Mouse (Mus musculus) lung, embryonic 14.5 days (tissue): Measurements from ENCODE around the gene Pcnx4. TPM values are rescaled to one million over a fixed set of nuclear protein-coding genes. Genes with fewer than 3 reads are reported as not detected.
"Not testable (repeated sequence)": the region's sequence is repeated elsewhere in the genome, so short reads cannot be mapped to it uniquely, and the experiment has no call there.

Experiments
- ATAC-seq: fragments of 200-750 bp; cut with Nextera tagmentation; 2 replicates; pipeline ENCODE4 v1.8.0; 2017; ENCODE audit warnings: mild to moderate bottlenecking, moderate TSS enrichment, moderate library complexity; ENCODE audit not compliant: insufficient read depth
- DNase-seq: peaks from one replicate; pipeline ENCODE4 v3.0.0-alpha.2; 2015
- H3K27ac ChIP-seq: fragments of 300-500 bp; sonication (generic); 2 replicates; pipeline ENCODE4 v1.5.1; 2014; ENCODE audit warnings: low read depth, mild to moderate bottlenecking, moderate library complexity
- H3K27me3 ChIP-seq: fragments of 300-500 bp; sonication (generic); 2 replicates; pipeline ENCODE4 v1.6.1; 2014; ENCODE audit warnings: low read length, control low read depth; ENCODE audit not compliant: insufficient read depth
- H3K36me3 ChIP-seq: fragments of 300-500 bp; sonication (generic); 2 replicates; pipeline ENCODE4 v1.6.1; 2014; ENCODE audit warnings: control low read depth; ENCODE audit not compliant: insufficient read depth
- H3K4me1 ChIP-seq: fragments of 300-500 bp; sonication (generic); 2 replicates; pipeline ENCODE4 v1.6.1; 2014; ENCODE audit warnings: antibody characterized with exemption, control low read depth; ENCODE audit not compliant: insufficient read depth
- H3K4me2 ChIP-seq: fragments of 300-500 bp; sonication (generic); 2 replicates; pipeline ENCODE4 v1.6.1; 2014; ENCODE audit warnings: mild to moderate bottlenecking
- H3K4me3 ChIP-seq: fragments of 300-500 bp; sonication (generic); 2 replicates; pipeline ENCODE4 v1.5.1; 2014; ENCODE audit warnings: low read depth, low read length
- H3K9ac ChIP-seq: fragments of 300-500 bp; sonication (generic); 2 replicates; pipeline ENCODE4 v1.6.1; 2014
- H3K9me3 ChIP-seq: fragments of 300-500 bp; sonication (generic); 2 replicates; pipeline ENCODE4 v1.6.1; 2016; ENCODE audit warnings: low read depth, low read length, control low read depth
- CTCF ChIP-seq: IDR thresholded peaks from 2 replicates; pipeline ENCODE4 v1.5.1; 2016; ENCODE audit warnings: antibody characterized with exemption, low read depth
- WGBS: fragments of 180-500 bp; shearing (Covaris S2); extraction: QIAGEN DNeasy Blood & Tissue Kit; methylation state at CpG from one replicate; pipeline ENCODE4 v1.1.7; 2014; 5-methylcytosine and 5-hydroxymethylcytosine counted together
- polyA plus RNA-seq: library from polyadenylated mRNA; unstranded; fragments of >200 nt; fragmentation: Nextera tagmentation; extraction: Ambion mirVana; gene quantifications from 2 replicates; pipeline ENCODE4 v1.2.1, GENCODE M21; 2014

The Pcnx4 gene
- polyA plus RNA-seq, 1 experiment from 2014 or later = 10.8 TPM

DNA sequence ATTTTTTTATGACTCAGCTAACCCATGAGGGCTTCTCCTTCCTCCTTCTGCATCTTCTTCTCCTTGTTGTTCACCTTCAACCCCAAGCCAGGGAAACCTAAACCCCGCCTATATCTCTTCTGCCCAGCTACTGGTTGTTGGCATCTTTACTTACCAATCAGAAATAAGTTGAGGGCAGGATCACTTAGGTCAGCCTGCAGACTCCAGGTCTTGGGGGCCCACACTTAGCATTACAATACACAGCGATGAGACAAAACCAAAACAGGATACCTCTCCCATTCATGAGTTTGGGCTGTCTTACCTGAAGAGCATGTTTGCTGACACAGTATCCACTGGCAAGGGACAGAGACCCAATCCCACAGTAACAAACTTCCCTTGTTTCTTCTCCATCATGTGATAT is 57.8 kb downstream of the Pcnx4 start:
- Histone ChIP-seq H3K27ac (no peak overlapping the region), H3K9me3 (no peaks in the 10 kb centered on the region), H3K4me3 (no peak overlapping the region), H3K27me3 (no peaks in the 10 kb centered on the region), H3K4me1 (no peaks in the 10 kb centered on the region), H3K36me3 (no peaks in the 10 kb centered on the region), H3K9ac (no peak overlapping the region), H3K4me2 (no peak overlapping the region)
- 65% methylated on average over 2 of the region's 2 CpGs for WGBS
- ATAC-seq = no peak
- no peak for TF ChIP-seq CTCF
- DNase-seq = no peak

DNA sequence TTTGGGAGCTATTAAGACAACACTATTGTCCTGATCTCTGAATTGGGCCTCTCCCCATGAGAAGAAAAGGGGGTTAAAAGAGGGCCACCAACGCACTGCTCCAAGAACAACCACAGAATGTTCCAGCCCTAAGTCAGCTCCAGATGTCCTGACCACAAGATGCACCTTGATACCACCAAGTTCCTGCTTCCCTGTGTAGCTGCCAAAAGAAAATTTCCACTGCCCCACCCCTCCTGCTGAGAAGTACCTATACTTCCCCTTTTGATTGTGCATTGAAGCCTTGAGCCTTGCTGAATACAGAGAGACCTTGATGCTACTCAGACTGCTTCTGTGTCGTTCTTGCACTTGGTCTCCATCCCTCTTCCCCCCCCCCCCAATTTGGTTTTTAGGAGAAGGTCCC is 62.5 kb downstream of the Pcnx4 start:
- H3K9ac ChIP-seq, H3K27ac ChIP-seq, ATAC-seq, H3K9me3 ChIP-seq, H3K4me1 ChIP-seq, H3K27me3 ChIP-seq, H3K36me3 ChIP-seq, H3K4me2 ChIP-seq, H3K4me3 ChIP-seq, DNase-seq: not testable (repeated sequence)
- WGBS = 98% methylated on average over 2 of the region's 2 CpGs

DNA sequence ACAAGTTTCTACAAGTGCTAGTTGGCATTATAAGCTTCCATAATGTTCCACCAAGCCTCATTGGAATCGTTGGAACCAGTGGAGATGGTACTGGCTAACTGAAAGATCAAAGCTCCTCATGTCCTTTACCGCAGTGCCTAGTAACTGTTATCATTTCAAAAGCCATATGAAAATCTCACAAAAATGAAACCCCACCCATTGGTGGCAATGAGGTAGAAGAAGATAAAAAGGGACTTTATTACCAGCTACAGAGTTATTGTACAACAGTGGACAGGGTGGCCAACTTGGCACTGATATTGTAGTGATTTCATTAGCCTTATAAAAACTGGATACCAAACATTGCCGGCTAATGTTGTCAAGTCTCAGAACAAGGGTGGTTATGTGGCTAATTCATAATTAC is 75.9 kb downstream of the Pcnx4 start:
- TF ChIP-seq CTCF = no peak
- Histone ChIP-seq H3K4me2 (no peak overlapping the region), H3K4me1 (no peaks in the 10 kb centered on the region), H3K9me3 (no peaks in the 10 kb centered on the region), H3K27me3 (no peaks in the 10 kb centered on the region), H3K4me3 (no peak overlapping the region), H3K9ac (no peak overlapping the region), H3K27ac (no peak overlapping the region), H3K36me3 (no peaks in the 10 kb centered on the region)
- WGBS = 91% methylated on average over 3 of the region's 3 CpGs
- DNase-seq (no peak), ATAC-seq (no peak)

GRCm38 (mm10) chr12:72620856-72621255 is 84.7 kb downstream of the Pcnx4 start:
- Histone ChIP-seq H3K4me2 (no peak overlapping the region), H3K9me3 (no peaks in the 10 kb centered on the region), H3K27ac (no peak overlapping the region), H3K36me3 (no peaks in the 10 kb centered on the region), H3K4me3 (no peak overlapping the region), H3K4me1 (no peaks in the 10 kb centered on the region), H3K27me3 (no peaks in the 10 kb centered on the region), H3K9ac (no peak overlapping the region)
- no peak for ATAC-seq
- 89% methylated on average over 7 of the region's 7 CpGs for WGBS
- TF ChIP-seq CTCF = no peak
- DNase-seq = no peak

DNA sequence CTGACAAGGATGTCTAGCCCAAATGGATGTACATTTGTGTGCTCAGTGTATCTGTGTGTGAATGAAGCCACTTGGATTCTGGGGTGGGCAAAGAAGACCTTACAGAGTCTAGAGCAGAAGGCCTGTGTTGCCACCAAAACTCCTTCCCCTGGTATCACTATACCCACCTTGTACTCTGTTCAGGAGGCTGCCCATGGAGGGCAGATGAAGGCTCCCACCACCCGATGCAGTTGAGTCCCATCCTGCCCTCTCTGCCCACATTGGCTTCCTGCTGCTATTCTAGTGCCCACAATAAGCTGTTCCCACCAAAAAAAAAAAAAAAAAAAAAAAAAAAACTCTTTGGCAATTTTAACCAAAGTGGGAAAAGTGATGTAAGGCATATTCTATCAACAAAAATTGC is 85.3 kb downstream of the Pcnx4 start:
- Histone ChIP-seq H3K4me2 (no peak overlapping the region), H3K9me3 (no peaks in the 10 kb centered on the region), H3K27me3 (no peaks in the 10 kb centered on the region), H3K4me3 (no peak overlapping the region), H3K27ac (no peak overlapping the region), H3K36me3 (no peaks in the 10 kb centered on the region), H3K4me1 (no peaks in the 10 kb centered on the region), H3K9ac (no peak overlapping the region)
- no peak for TF ChIP-seq CTCF
- 88% methylated on average over 1 of the region's 1 CpGs for WGBS
- ATAC-seq = no peak
- no peak for DNase-seq

- 68% methylated on average over 5 of the region's 5 CpGs for WGBS
- H3K27ac ChIP-seq = no peak overlapping the region
- no peak overlapping the region for H3K4me2 ChIP-seq
- no peaks in the 10 kb centered on the region for H3K9me3 ChIP-seq
- H3K4me3 ChIP-seq = no peak overlapping the region
- TF ChIP-seq CTCF = no peak
- ATAC-seq = no peak
- DNase-seq = no peak
- no peaks in the 10 kb centered on the region for H3K27me3 ChIP-seq
- no peak overlapping the region for H3K9ac ChIP-seq
- no peaks in the 10 kb centered on the region for H3K4me1 ChIP-seq
- no peaks in the 10 kb centered on the region for H3K36me3 ChIP-seq
These were observed 86.8 kb downstream of the Pcnx4 start for GRCm38 (mm10) chr12:72622853-72623496.

GRCm38 (mm10) chr12:72628751-72629150 is 92.6 kb downstream of the Pcnx4 start:
- WGBS = 94% methylated on average over 7 of the region's 7 CpGs
- ATAC-seq = no peak
- no peak for DNase-seq
- no peak overlapping the region for H3K4me3 ChIP-seq
- TF ChIP-seq CTCF = no peak
- H3K9ac ChIP-seq = no peak overlapping the region
- H3K9me3 ChIP-seq = no peaks in the 10 kb centered on the region
- H3K27me3 ChIP-seq = no peaks in the 10 kb centered on the region
- no peak overlapping the region for H3K27ac ChIP-seq
- no peaks in the 10 kb centered on the region for H3K4me1 ChIP-seq
- no peak overlapping the region for H3K4me2 ChIP-seq
- no peaks in the 10 kb centered on the region for H3K36me3 ChIP-seq

Other genes starting within 250 kb of the Pcnx4 start
- 9.4 and 9.8 TPM in 2 replicates for gene Rtn1, start 127.3 kb upstream of the Pcnx4 start, polyA plus RNA-seq
- 0.29 and 0.87 TPM in 2 replicates for gene Lrrc9, start 94.5 kb upstream of the Pcnx4 start, polyA plus RNA-seq
- not detected in 2 replicates for gene Gm4756, start 113.3 kb downstream of the Pcnx4 start, polyA plus RNA-seq
- 20.9 and 29.9 TPM in 2 replicates for gene Dhrs7, start 128.5 kb downstream of the Pcnx4 start, polyA plus RNA-seq
- 64.9 and 65.1 TPM in 2 replicates for gene Ppm1a, start 221.1 kb downstream of the Pcnx4 start, polyA plus RNA-seq